Mouse (Mus musculus) intestine, embryonic 15.5 days (tissue): ENCODE data around the gene Lyzl6. TPM values are rescaled to one million over a fixed set of nuclear protein-coding genes. Genes with fewer than 3 reads are reported as not detected.

Experiments used
- ATAC-seq: fragments of 200-750 bp; cut with Nextera tagmentation; 2 replicates; pipeline ENCODE4 v1.8.0; 2017; ENCODE audit warnings: moderate TSS enrichment, moderate library complexity
- H3K27ac ChIP-seq: fragments of 300-500 bp; sonication (generic); 2 replicates; pipeline ENCODE4 v1.5.1; 2015; ENCODE audit warnings: mild to moderate bottlenecking, inconsistent platforms
- H3K27me3 ChIP-seq: fragments of 300-500 bp; sonication (generic); replicated peaks from 2 replicates; pipeline ENCODE4 v1.6.1; 2015; ENCODE audit warnings: inconsistent platforms
- H3K36me3 ChIP-seq: fragments of 300-500 bp; sonication (generic); 2 replicates; pipeline ENCODE4 v1.6.1; 2015; ENCODE audit warnings: inconsistent platforms
- H3K4me1 ChIP-seq: fragments of 300-500 bp; sonication (generic); replicated peaks from 2 replicates; pipeline ENCODE4 v1.6.1; 2015; ENCODE audit warnings: inconsistent platforms
- H3K4me2 ChIP-seq: fragments of 300-500 bp; sonication (generic); replicated peaks from 2 replicates; pipeline ENCODE4 v1.6.1; 2015; ENCODE audit warnings: mild to moderate bottlenecking, inconsistent platforms
- H3K4me3 ChIP-seq: fragments of 300-500 bp; sonication (generic); replicated peaks from 2 replicates; pipeline ENCODE4 v1.5.1; 2015; ENCODE audit warnings: inconsistent platforms
- H3K9ac ChIP-seq: fragments of 300-500 bp; sonication (generic); 2 replicates; pipeline ENCODE4 v1.6.1; 2015; ENCODE audit warnings: inconsistent platforms
- H3K9me3 ChIP-seq: fragments of 300-500 bp; sonication (generic); 2 replicates; pipeline ENCODE4 v1.6.1; 2016; ENCODE audit warnings: inconsistent platforms
- WGBS: fragments of 180-500 bp; shearing (Covaris S2); methylation state at CpG from one replicate; pipeline ENCODE4 v1.1.7; 2015; 5-methylcytosine and 5-hydroxymethylcytosine counted together
- polyA plus RNA-seq: library from polyadenylated mRNA; unstranded; fragments of >200 nt; fragmentation: Nextera tagmentation; extraction: Ambion mirVana; gene quantifications from 2 replicates; pipeline ENCODE4 v1.2.1, GENCODE M21; 2015

The Lyzl6 gene
- polyA plus RNA-seq, 1 experiment from 2014 or later: not detected

DNA sequence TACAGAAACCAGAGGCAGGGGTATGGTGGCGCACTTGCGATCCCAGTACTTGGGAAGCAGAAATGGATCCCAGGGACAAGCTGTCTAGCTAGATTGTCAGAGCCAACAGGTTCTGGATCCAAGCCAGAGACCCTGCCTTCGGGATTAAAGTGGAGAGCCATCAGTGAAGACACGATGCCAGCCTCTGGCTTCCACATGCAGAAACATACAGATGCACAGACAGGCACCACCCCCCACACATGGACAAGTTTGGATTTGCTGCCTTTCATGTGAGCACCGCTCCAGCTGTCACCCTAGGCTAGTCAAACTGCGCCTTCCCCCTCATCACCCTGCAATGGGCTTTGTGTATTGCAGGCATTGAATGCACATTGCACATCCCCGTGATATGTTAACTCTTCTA is 19.5 kb upstream of the Lyzl6 start:
- H3K9me3 ChIP-seq: no peaks in the 10 kb centered on the region
- 0 out of 2 replicates have a peak, but pooled peaks cover 6% of the 10 kb centered on the region for H3K4me1 ChIP-seq
- H3K4me2 ChIP-seq: no peak overlapping the region
- H3K36me3 ChIP-seq: no peaks in the 10 kb centered on the region
- no peak overlapping the region for H3K9ac ChIP-seq
- no peak overlapping the region for H3K27ac ChIP-seq
- no peak overlapping the region for H3K4me3 ChIP-seq
- ATAC-seq: no peak
- peaks cover 11% of the 10 kb centered on the region for H3K27me3 ChIP-seq
- 78% methylated on average over 7 of the region's 7 CpGs for WGBS

DNA sequence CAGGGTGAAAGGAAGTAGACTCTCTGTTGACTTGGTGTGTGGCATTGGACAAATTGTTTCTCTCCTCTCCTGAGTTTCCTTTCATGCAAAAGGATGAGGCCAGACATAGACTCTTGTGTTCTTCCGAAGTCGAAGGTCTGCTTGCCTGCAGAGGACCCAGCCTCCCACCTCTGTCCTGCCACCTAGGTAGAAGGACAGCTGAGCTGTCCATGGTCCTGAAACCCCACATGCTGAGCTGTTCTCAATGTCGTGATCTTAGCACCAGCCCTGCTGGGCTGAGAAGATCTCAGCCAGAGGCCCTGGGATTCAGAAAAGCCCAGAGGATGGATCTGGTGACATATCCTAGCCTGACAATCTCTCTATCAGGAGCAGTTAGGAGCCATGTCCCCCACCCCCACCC is 17.8 kb upstream of the Lyzl6 start:
- no peak overlapping the region for H3K4me2 ChIP-seq
- no peaks in the 10 kb centered on the region for H3K9me3 ChIP-seq
- no peak overlapping the region for H3K9ac ChIP-seq
- peaks cover 25% of the 10 kb centered on the region for H3K27me3 ChIP-seq
- WGBS: 5% methylated on average over 3 of the region's 3 CpGs
- no peak overlapping the region for H3K27ac ChIP-seq
- H3K4me1 ChIP-seq: 0 out of 2 replicates have a peak, but pooled peaks cover 7% of the 10 kb centered on the region
- ATAC-seq: no peak
- H3K36me3 ChIP-seq: no peaks in the 10 kb centered on the region
- H3K4me3 ChIP-seq: no peak overlapping the region

DNA sequence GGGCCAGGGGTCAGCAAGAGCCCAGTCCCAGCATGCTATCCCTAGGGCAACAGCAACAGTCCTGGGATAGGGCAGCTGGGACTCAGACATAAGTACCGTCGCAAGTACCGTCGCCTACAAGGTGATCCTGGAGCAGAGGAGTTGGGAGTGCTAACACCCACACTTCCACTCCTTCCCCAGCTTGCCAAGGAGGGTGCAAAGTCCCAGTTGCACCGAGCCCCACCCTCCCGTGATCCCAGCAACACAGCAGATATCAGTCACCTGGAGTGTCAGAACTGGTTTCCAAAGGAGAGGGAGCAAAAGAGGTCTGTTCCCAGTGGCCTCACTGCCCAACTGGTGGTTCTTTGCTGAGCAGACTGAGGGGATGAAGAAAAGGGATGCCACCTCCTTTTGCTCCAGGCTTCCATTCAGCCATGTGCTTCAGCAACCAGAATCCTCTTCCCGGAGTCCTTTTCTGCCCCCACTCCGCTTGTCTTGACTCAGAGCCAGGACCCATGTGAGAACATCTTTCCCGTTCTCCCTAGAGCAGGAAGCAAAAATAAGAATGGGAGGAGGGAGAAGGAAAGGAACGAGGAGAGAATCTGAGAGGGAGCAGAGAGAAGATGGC is 14.8 kb upstream of the Lyzl6 start:
- Histone ChIP-seq H3K27ac (no peak overlapping the region), H3K9me3 (no peaks in the 10 kb centered on the region), H3K4me3 (no peak overlapping the region), H3K27me3 (peaks cover 52% of the 10 kb centered on the region), H3K4me1 (peaks cover 16% of the 10 kb centered on the region), H3K36me3 (no peaks in the 10 kb centered on the region), H3K4me2 (no peak overlapping the region), H3K9ac (no peak overlapping the region)
- ATAC-seq: peak; percentile 88
- WGBS: 63% methylated on average over 10 of the region's 10 CpGs

DNA sequence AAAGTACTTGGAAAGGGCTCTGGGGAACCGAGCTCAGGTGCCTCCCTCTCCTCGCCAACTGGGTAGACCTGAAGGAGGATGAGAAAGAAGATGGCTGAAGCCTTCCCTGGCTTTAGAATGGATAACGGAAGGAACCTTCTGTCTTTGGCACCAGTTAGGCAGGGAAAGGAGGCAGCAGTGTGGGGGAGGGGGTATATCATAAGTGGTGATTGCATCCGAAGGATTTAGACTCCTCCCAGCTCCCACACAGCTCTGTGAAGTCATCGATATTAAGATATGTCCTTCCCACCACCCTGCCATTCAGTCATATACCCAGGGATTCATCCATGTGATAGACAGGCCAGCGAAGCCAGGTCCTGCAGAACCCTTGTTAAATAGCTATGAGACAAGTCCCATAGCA is 12.7 kb upstream of the Lyzl6 start:
- Histone ChIP-seq H3K27ac (no peak overlapping the region), H3K27me3 (peaks cover 69% of the 10 kb centered on the region), H3K36me3 (no peaks in the 10 kb centered on the region), H3K4me1 (peaks cover 20% of the 10 kb centered on the region), H3K9me3 (no peaks in the 10 kb centered on the region), H3K4me3 (no peak overlapping the region), H3K9ac (no peak overlapping the region), H3K4me2 (no peak overlapping the region)
- ATAC-seq: no peak
- WGBS: 84% methylated on average over 6 of the region's 6 CpGs

DNA sequence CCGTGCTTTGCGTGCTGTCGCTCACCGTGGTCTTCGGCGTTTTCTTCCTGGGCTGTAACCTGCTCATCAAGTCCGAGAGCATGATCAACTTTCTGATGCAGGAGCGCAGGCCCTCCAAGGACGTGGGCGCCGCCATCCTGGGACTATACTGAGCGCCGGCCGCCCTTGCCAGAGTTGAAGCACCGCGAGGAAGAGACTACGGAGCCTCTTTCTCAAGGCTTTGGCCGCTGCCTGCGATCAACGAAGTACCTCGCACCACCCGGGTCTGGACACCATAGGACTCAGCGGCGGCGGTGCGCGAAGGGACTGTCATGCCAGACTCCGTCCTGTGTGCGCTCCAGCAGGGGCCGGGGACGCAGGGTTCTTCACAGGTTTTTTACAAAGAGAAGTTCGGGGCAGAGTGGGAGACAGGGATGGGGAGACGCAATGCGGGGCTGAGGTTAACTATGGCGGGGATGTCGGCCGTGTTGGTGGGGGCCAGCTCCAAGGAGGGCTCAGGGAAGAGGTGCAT is 11.3 kb upstream of the Lyzl6 start:
- Histone ChIP-seq H3K4me2 (peak overlapping the region; percentile 73), H3K9me3 (no peaks in the 10 kb centered on the region), H3K36me3 (no peaks in the 10 kb centered on the region), H3K27ac (no peak overlapping the region), H3K4me1 (peaks cover 20% of the 10 kb centered on the region), H3K9ac (no peak overlapping the region), H3K27me3 (peaks cover 68% of the 10 kb centered on the region), H3K4me3 (peak overlapping the region; percentile 35)
- 2% methylated on average over 37 of the region's 37 CpGs for WGBS
- ATAC-seq: no peak

DNA sequence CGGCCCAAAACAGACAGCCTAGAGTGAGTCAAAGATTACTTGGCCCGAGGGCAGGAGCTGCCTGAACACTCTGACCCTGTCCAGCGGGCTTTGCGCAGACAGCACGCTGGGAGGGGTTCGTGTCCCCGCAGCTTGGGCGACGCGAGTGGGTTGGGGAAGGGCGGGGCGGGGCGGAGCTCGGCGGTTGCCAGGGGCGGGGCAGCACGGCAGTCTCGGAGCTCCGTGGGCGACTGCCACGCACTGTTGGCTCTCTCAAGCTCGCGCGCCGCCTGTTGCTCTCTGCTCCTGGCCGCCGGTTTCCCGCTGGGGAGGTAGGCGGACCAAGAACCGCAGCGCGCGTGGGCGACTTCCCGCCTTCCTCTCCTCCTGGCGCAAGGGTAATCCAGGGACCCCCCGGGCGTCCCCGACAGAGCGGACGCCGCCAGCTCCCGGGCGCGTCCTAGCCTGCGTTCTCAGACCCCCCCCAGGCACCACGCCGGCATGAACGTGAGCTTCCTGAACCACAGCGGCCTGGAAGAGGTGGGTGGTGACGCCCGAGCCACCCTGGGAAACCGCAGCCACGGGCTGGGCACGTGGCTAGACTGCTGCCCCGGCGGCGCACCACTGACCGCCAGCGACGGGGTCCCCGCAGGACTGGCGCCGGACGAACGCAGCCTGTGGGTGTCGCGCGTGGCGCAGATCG is 10.8 kb upstream of the Lyzl6 start, which contains the start of gene Rprml:
Rprml (plus strand) TSS at position 270 of the 682 bp plus-strand sequence.
- Histone ChIP-seq H3K4me1 (peaks cover 20% of the 10 kb centered on the region), H3K36me3 (no peaks in the 10 kb centered on the region), H3K27me3 (peaks cover 63% of the 10 kb centered on the region), H3K4me2 (peak within 1 kb of the TSS; percentile 73), H3K9ac (no peak within 1 kb of the TSS), H3K9me3 (no peaks in the 10 kb centered on the region), H3K27ac (no peak within 1 kb of the TSS), H3K4me3 (peak within 1 kb of the TSS; percentile 35)
- ATAC-seq: 0 out of 2 replicates have a peak, but pooled peaks have one; percentile 10
- under 1% methylated on average over 71 of the region's 71 CpGs for WGBS

DNA sequence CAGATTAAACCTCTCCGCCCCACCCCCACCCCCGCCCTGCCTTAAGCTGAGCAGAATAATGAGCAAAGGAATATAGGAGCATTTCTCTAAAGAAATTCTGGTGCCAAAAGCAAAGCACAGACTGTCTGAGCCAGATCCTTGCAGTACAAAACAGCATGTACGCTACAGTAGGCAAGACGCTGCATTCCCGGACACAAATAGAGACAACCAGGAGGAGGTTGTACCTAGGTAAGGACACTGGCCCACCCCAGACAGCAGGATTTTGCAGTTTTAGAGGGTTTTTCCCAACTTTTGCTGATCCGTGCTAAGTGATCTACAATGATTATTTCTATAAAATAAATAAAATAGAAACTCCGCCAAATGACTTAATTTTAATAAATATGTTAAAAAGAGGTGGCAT is 10.0 kb upstream of the Lyzl6 start:
- peaks cover 63% of the 10 kb centered on the region for H3K27me3 ChIP-seq
- H3K9me3 ChIP-seq: no peaks in the 10 kb centered on the region
- H3K4me2 ChIP-seq: no peak overlapping the region
- peaks cover 17% of the 10 kb centered on the region for H3K4me1 ChIP-seq
- no peak overlapping the region for H3K4me3 ChIP-seq
- no peak for ATAC-seq
- 29% methylated on average over 7 of the region's 7 CpGs for WGBS
- H3K9ac ChIP-seq: no peak overlapping the region
- H3K27ac ChIP-seq: no peak overlapping the region
- no peaks in the 10 kb centered on the region for H3K36me3 ChIP-seq

DNA sequence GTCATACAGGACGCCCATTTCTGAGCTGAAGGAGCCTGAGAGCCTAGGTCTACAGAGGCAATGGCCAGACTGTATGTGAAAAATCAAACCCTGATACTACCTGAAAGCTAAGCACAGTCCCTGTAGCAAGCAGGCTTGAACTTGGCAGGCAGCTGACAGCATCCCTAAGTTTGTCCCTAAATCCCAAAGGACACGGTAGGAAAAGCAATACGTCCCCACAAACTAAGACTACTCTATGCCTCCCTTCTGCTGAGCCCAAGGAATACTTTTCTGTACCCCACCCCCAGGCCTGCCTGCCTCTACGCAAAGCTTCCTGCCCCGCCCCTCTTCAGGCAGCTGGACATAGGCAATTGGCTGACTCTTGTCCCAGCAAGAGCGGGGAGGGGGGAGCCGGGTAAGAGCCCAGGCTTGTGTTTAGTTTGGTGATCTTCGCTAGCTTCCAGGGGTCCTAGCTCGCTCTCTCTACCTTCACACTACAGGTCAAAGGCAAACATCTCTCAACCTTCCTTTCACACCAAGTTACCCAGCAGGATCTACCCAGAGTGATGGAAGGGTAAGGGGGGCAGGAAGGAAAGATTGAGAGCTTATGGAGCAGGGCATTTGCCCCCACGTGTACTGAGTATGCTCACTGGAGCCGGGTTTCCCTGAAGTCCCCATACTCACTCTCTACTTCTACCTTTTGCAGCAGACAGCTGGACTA is 9.4 kb upstream of the Lyzl6 start:
- no peaks in the 10 kb centered on the region for H3K9me3 ChIP-seq
- no peak overlapping the region for H3K9ac ChIP-seq
- H3K27me3 ChIP-seq: peaks cover 61% of the 10 kb centered on the region
- no peak for ATAC-seq
- H3K4me2 ChIP-seq: no peak overlapping the region
- no peak overlapping the region for H3K4me3 ChIP-seq
- H3K27ac ChIP-seq: no peak overlapping the region
- no peaks in the 10 kb centered on the region for H3K36me3 ChIP-seq
- WGBS: 8% methylated on average over 11 of the region's 11 CpGs
- peaks cover 14% of the 10 kb centered on the region for H3K4me1 ChIP-seq

DNA sequence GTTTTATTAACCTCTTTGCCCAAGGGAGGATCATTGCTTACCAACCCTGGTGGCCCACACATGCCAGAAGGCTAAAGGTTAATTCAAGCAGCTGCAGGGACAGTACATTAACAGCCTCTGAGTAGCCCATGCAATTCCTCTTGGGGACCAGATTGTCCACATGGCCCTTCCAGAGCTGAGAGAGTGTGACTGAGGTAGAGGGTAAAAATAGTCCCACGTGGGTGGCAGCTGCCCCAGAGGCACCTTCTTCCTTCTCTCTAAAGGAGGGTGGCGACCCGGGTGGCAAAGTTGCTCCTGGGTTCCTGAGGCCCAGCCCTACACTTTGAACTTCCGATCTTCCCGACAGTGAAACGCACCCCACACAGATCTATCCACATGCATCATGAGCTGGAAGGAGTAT is 7.6 kb upstream of the Lyzl6 start:
- Histone ChIP-seq H3K27ac (no peak overlapping the region), H3K4me1 (peaks cover 14% of the 10 kb centered on the region), H3K9me3 (no peaks in the 10 kb centered on the region), H3K27me3 (peaks cover 45% of the 10 kb centered on the region), H3K36me3 (no peaks in the 10 kb centered on the region), H3K9ac (no peak overlapping the region), H3K4me3 (no peak overlapping the region), H3K4me2 (no peak overlapping the region)
- ATAC-seq: no peak
- WGBS: 71% methylated on average over 6 of the region's 6 CpGs

DNA sequence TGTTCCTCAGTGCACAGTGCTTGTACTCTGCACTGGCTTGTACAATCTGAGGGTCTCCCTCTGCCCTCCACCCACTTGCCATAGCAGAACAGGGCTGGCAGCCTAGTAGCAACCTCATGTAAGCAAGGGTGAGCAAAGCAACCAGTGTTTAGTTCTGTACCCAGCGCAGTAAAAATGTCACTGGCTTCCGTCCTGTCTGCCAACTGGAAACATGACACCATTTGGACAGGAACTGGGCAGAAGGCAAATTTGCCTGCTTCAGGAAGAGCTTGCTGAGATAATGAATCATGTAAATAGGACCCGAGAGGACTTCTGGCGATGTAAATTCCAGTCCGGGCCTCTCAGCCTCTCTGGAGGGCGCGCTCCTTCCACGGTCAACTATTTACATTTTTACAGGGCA is 7.0 kb upstream of the Lyzl6 start:
- no peak overlapping the region for H3K27ac ChIP-seq
- no peak overlapping the region for H3K4me3 ChIP-seq
- no peaks in the 10 kb centered on the region for H3K36me3 ChIP-seq
- no peak overlapping the region for H3K4me2 ChIP-seq
- H3K9ac ChIP-seq: no peak overlapping the region
- no peaks in the 10 kb centered on the region for H3K9me3 ChIP-seq
- no peak for ATAC-seq
- WGBS: 43% methylated on average over 8 of the region's 8 CpGs
- peaks cover 14% of the 10 kb centered on the region for H3K4me1 ChIP-seq
- H3K27me3 ChIP-seq: peaks cover 40% of the 10 kb centered on the region

DNA sequence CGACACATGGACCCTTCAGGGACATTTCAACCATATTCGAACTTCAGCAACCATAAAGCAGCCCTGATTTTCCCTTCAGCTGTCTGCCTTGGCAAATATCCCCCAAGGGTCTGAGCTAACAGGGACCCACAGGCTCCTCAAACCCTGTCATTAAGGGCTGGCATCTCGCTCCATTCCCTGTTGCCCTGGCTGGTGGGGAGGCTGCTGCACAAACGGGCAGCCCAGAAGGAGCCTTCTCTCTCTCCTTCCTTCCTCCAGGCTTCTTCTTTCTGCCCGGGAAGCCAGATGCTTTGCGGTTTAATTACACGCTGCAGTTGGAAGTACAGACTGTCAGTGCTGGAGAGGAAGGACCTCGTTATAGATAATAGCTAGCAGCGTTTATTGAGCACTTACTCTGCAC is 4.5 kb upstream of the Lyzl6 start:
- 71% methylated on average over 9 of the region's 9 CpGs for WGBS
- H3K27ac ChIP-seq: no peak overlapping the region

DNA sequence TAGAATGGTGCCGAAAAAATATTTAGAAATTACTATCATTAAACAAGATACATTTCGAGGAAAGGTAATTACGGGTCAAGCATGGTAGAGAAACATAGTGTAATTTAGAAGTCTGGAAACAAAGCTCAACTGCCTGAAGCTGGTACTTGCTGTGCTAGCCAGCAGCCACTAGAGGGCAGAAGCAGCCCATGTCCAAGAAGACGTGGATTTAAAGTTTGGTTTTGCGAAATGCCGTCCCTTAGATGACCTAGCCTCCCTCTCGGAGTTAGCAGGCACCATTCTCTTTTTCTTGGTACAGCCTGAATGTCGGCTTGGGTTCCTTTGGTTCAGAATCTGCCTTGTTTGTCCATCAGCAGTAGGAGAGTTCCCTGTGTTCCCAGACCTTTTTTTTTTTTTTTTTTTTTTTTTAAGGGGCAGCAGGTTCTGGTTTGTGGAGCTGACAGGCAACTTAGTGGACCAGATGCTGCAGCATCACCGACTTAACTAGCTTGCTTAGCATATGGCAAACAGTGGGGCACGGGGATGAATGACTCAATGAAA is 787 bp upstream of the Lyzl6 start:
- H3K4me1 ChIP-seq: no peaks in the 10 kb centered on the region
- no peak overlapping the region for H3K9ac ChIP-seq
- no peaks in the 10 kb centered on the region for H3K36me3 ChIP-seq
- H3K9me3 ChIP-seq: no peaks in the 10 kb centered on the region
- H3K27me3 ChIP-seq: peaks cover 12% of the 10 kb centered on the region
- no peak for ATAC-seq
- H3K4me3 ChIP-seq: no peak overlapping the region
- no peak overlapping the region for H3K27ac ChIP-seq
- WGBS: 4% methylated on average over 10 of the region's 10 CpGs
- H3K4me2 ChIP-seq: no peak overlapping the region

More for the DNA sequence above, 4.5 kb upstream of the Lyzl6 start:
- no peaks in the 10 kb centered on the region for H3K36me3 ChIP-seq
- no peak overlapping the region for H3K4me3 ChIP-seq
- H3K27me3 ChIP-seq: peaks cover 27% of the 10 kb centered on the region
- no peak overlapping the region for H3K4me2 ChIP-seq
- H3K4me1 ChIP-seq: 0 out of 2 replicates have a peak, but pooled peaks cover 2% of the 10 kb centered on the region
- ATAC-seq: no peak
- no peaks in the 10 kb centered on the region for H3K9me3 ChIP-seq
- H3K9ac ChIP-seq: no peak overlapping the region
